Mouse (Mus musculus) inflammation-experienced regulatory T-cells (primary cell): ENCODE data around the gene Olfr190. TPM values are rescaled to one million over a fixed set of nuclear protein-coding genes. Genes with fewer than 3 reads are reported as not detected.

Source experiments
- polyA plus RNA-seq, 2 experiments: library from polyadenylated mRNA; unstranded; fragments of 100-300 nt; shearing (Covaris generic); gene quantifications; one replicate each; pipeline ENCODE4 v1.2.1; 2017

Olfr190 gene
- polyA plus RNA-seq: under 1 TPM; 0.05 to 0.07 TPM

DNA sequence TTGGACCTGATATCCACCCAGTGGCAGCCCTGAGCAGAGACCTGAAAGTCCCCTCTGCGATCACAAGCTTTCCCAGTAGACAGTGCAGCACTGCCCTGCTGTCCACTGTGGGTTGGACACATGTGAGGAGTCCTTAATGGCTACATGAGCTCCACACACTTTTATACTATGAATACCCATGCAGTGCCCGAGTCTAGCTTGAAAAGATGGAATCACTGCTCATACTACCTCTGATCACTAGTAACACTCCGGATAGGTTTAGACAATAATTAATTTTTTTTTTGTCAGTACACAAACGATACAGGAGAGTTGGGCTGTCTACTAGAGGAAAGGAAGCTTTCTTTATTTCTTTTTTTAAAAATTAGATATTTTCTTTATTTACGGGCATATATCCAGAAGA is at the start of gene Olfr190:
TSS of gene Olfr190 (minus strand) at position 101 of the 400 bp plus-strand sequence.

DNA sequence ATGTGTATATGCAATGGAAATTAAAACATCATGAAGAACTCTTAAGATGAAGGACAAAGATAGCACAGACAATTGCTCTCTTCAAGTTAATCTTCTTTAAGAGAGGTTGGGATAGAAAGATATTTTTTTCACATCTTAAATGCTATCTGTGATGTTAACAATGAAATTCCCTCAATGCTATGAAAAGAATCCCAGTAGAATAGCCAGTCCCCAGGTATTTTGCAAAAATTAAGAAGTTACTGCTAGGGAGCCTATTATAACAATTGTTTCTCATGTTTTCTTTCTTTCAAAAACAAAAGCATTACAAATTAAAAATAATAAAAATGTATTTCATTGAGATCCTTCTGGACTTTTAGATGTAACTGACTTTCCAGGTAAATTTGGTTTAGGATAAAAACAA is 43.2 kb upstream of the Olfr190 start, which contains the start of gene Olfr194:
TSS of gene Olfr194 (minus strand) at position 101 of the 400 bp plus-strand sequence.

DNA sequence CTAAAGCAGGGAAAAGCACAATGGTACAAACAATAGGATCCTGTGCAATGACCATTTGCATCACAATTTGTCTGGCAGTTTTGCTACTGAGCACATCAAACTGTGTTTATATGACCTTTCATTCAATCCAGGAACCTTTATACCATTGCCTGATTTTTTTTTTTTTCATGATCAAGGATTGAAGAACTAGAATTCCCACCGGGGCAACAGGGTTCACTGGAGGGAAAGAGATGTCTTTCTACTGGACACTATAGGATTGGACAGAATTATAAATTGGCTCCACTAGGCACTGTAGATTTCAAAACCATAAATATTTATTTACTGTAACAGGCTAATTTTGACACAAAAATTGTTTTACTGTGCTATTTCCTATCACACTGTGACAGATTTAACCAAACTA is 34.0 kb upstream of the Olfr190 start, which contains the start of gene Olfr193:
TSS of gene Olfr193 (minus strand) at position 101 of the 400 bp plus-strand sequence.

DNA sequence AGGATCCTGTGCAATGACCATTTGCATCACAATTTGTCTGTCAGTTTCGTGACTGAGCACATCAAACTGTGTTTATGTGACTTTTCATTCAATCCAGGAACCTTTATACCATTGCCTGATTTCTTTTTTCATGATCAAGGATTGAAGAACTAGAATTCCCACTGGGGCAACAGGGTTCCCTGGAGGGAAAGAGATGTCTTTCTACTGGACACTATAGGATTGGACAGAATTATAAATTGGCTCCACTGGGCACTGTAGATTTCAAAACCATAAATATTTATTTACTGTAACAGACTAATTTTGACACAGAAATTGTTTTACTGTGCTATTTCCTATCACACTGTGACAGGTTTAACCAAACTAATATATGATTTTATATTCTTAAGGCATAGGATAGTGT is 11.9 kb upstream of the Olfr190 start, which contains the start of gene Olfr191:
TSS of gene Olfr191 (minus strand) at position 101 of the 400 bp plus-strand sequence.

DNA sequence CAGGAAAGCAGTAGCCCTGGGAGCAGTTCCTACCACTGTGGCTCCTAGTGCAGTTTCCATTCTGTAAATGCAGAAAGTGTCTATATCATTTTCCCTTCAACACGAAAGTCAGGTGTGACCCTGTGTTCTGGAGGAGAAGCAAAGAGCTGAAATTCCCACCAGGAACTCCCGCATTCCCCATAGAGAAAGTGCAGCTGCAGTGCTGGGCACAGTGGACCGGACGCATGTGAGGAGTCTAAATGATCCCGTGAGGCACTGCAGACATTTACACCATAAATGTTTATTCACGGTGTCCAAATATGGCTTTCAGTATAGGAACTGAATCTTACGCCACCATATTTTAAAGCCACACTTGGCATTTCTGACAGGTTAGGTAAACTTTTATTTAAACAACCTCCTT is 38.1 kb downstream of the Olfr190 start, which contains the start of gene Olfr187:
TSS of gene Olfr187 (minus strand) at position 58 of the 400 bp plus-strand sequence.

DNA sequence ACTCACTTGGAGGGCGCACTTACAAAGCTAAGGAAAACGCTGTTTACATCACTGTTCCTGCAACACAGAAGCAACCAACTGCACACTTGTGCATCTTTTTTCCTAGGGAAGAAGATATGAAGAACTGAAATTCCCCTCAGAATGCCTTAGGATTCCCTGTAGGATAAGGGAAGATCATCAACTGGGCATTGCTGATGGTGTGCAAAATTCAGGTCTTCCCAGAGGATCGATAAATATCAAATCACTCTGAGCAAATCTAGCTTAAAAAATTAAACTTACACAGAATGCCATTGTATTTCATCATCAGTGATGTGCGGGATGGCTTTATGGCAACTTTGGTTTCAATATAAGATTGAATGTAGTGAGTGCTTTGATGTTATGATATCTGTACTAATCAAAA is 47.6 kb downstream of the Olfr190 start, which contains the start of gene Olfr186:
TSS of gene Olfr186 (minus strand) at position 101 of the 400 bp plus-strand sequence.

Other genes with a start within 250 kb of the Olfr190 start
- under 1 TPM in 1 of 2 experiments, not detected in 1; 0.06 TPM for gene Olfr177, start 203.2 kb downstream of the Olfr190 start, polyA plus RNA-seq
- gene Olfr178, start 185.9 kb downstream of the Olfr190 start, polyA plus RNA-seq: 1 to 10 TPM in 1 of 2 experiments, not detected in 1; 1.7 TPM
- gene Olfr181, start 149.2 kb downstream of the Olfr190 start, polyA plus RNA-seq: not detected
- not detected for gene Olfr180, start 148.6 kb downstream of the Olfr190 start, polyA plus RNA-seq
- under 1 TPM in 1 of 2 experiments, not detected in 1; 0.24 TPM for gene Olfr183, start 82.6 kb downstream of the Olfr190 start, polyA plus RNA-seq
- gene Olfr186, start 47.7 kb downstream of the Olfr190 start, polyA plus RNA-seq: under 1 TPM in 1 of 2 experiments, not detected in 1; 0.18 TPM
- gene Olfr187, start 38.2 kb downstream of the Olfr190 start, polyA plus RNA-seq: under 1 TPM in 1 of 2 experiments, not detected in 1; 0.92 TPM
- gene Olfr191, start 11.8 kb upstream of the Olfr190 start, polyA plus RNA-seq: under 1 TPM in 1 of 2 experiments, not detected in 1; 0.20 TPM
- not detected for gene Olfr193, start 33.9 kb upstream of the Olfr190 start, polyA plus RNA-seq
- under 1 TPM in 1 of 2 experiments, not detected in 1; 0.18 TPM for gene Olfr194, start 43.1 kb upstream of the Olfr190 start, polyA plus RNA-seq
- gene Olfr195, start 69.0 kb upstream of the Olfr190 start, polyA plus RNA-seq: not detected
- 1 to 10 TPM in 1 of 2 experiments, under 1 TPM in 1; 0.30 to 2.8 TPM for gene Olfr196, start 92.4 kb upstream of the Olfr190 start, polyA plus RNA-seq
- gene Olfr198, start 125.5 kb upstream of the Olfr190 start, polyA plus RNA-seq: not detected
- not detected for gene Olfr199, start 141.8 kb upstream of the Olfr190 start, polyA plus RNA-seq
- gene Olfr201, start 194.6 kb upstream of the Olfr190 start, polyA plus RNA-seq: under 1 TPM in 1 of 2 experiments, not detected in 1; 0.18 TPM
- under 1 TPM in 1 of 2 experiments, not detected in 1; 0.84 TPM for gene Olfr202, start 208.8 kb upstream of the Olfr190 start, polyA plus RNA-seq
- not detected for gene Olfr203, start 220.9 kb upstream of the Olfr190 start, polyA plus RNA-seq
- under 1 TPM in 1 of 2 experiments, not detected in 1; 0.22 TPM for gene Olfr204, start 240.2 kb upstream of the Olfr190 start, polyA plus RNA-seq